Mouse (Mus musculus) spleen, postnatal 14 days (tissue): ENCODE measurements around the gene Hoxb6.

Experiments used
- DNase-seq, 2 experiments: peaks; one replicate each; pipeline ENCODE4 v3.0.0; 2021 to 2022; ENCODE audit warnings: low spot score in 2 of 2

Gene Hoxb6

GRCm38 (mm10) chr11:96336597-96336996 is 44.3 kb downstream of the Hoxb6 start:
- no peak for DNase-seq

GRCm38 (mm10) chr11:96337026-96337425 is 44.8 kb downstream of the Hoxb6 start:
- no peak for DNase-seq

- no peak for DNase-seq
Observed at GRCm38 (mm10) chr11:96338957-96339855, 46.9 kb downstream of the Hoxb6 start.

GRCm38 (mm10) chr11:96340698-96341365 is 48.6 kb downstream of the Hoxb6 start:
- no peak for DNase-seq

GRCm38 (mm10) chr11:96341701-96342575 is 49.7 kb downstream of the Hoxb6 start:
- no peak for DNase-seq

- DNase-seq = no peak
Observed at GRCm38 (mm10) chr11:96342576-96342930, 50.3 kb downstream of the Hoxb6 start.

- DNase-seq = no peak
Observed at GRCm38 (mm10) chr11:96343206-96343745, 51.0 kb downstream of the Hoxb6 start.

GRCm38 (mm10) chr11:96344061-96344877 is 52.0 kb downstream of the Hoxb6 start:
- no peak for DNase-seq

- DNase-seq = no peak
Observed at GRCm38 (mm10) chr11:96344878-96345159, 52.5 kb downstream of the Hoxb6 start.

GRCm38 (mm10) chr11:96345220-96345892 is 53.1 kb downstream of the Hoxb6 start:
- DNase-seq = no peak

- DNase-seq = no peak
Observed at GRCm38 (mm10) chr11:96345893-96346806, 53.9 kb downstream of the Hoxb6 start.

GRCm38 (mm10) chr11:96346916-96347520 is 54.7 kb downstream of the Hoxb6 start:
- no peak for DNase-seq

GRCm38 (mm10) chr11:96347717-96348116 is 55.4 kb downstream of the Hoxb6 start:
- no peak for DNase-seq

- no peak for DNase-seq
Observed at GRCm38 (mm10) chr11:96348141-96348928, 56.1 kb downstream of the Hoxb6 start.

- no peak for DNase-seq
Observed at GRCm38 (mm10) chr11:96348988-96349387, 56.7 kb downstream of the Hoxb6 start.

GRCm38 (mm10) chr11:96349491-96350340 is 57.4 kb downstream of the Hoxb6 start:
- no peak for DNase-seq

- no peak for DNase-seq
Observed at GRCm38 (mm10) chr11:96350341-96350624, 58.0 kb downstream of the Hoxb6 start, which contains the start of gene Hoxb2. Gene Hoxb2, plus strand, starts transcription at chr11:96350525.
